Mouse (Mus musculus) myocyte (in vitro differentiated cells): ENCODE results near the gene Cbr2.

Source experiments
- CEBPB ChIP-seq: IDR thresholded peaks from 2 replicates; pipeline ENCODE4 v1.6.1; 2011; ENCODE audit warnings: mild to moderate bottlenecking, moderate library complexity; ENCODE audit not compliant: poor library complexity, insufficient read depth, severe bottlenecking
- E2F4 ChIP-seq: IDR thresholded peaks from one replicate; pipeline ENCODE4 v1.6.1; 2011; ENCODE audit warnings: mild to moderate bottlenecking, control low read depth, moderate library complexity; ENCODE audit not compliant: insufficient read depth
- MAX ChIP-seq: IDR thresholded peaks from one replicate; pipeline ENCODE4 v1.6.1; 2011; ENCODE audit warnings: low read depth, mild to moderate bottlenecking, control low read depth
- POLR2A ChIP-seq: IDR thresholded peaks from one replicate; pipeline ENCODE4 v1.6.1; 2011; ENCODE audit warnings: low read depth, mild to moderate bottlenecking, control low read depth, moderate library complexity; ENCODE audit not compliant: insufficient read length
- TCF12 ChIP-seq: IDR thresholded peaks from one replicate; pipeline ENCODE4 v1.6.1; 2011; ENCODE audit warnings: mild to moderate bottlenecking, control low read depth; ENCODE audit not compliant: poor library complexity, insufficient read depth, severe bottlenecking

DNA sequence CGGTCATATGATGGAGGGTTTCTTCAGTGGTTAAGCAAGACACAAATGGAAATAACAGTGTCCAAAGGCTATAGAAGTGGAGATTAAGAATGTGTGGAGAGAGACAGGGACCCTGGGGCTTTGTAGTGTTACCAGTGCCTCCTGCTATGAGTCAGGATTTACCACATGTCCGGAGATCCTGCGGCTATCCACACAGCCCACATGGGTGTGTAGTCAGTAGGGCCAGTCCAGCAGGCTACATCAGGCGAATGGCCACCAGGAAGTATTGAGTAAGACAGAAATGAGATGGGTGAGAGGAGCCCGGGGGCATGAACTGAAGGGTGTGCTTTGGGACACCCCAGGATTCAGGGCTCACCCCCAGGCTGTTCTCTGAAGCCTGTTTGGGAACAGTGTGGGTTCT, 49.2 kb downstream of the Cbr2 start:
- TF ChIP-seq POLR2A (no peak), E2F4 (no peak), CEBPB (peak; percentile 66), TCF12 (no peak), MAX (no peak)
